Mouse (Mus musculus) left cerebral cortex, postnatal 25 days (tissue): ENCODE results near the gene Rgs12. TPM values are rescaled to one million over a fixed set of nuclear protein-coding genes. Genes with fewer than 3 reads are reported as not detected.

Experiments used
- DNase-seq, 2 experiments: peaks; one replicate each; pipeline ENCODE4 v3.0.0; 2022; ENCODE audit warnings: low spot score in 2 of 2, mixed read lengths in 1 of 2
- intact Hi-C: fragments of 180-260 bp; cut with DNase I; formaldehyde crosslinking; loops from one replicate; pipeline ENCODE4 v1.15.1; 2025
- microRNA-seq, 2 experiments: library from miRNA; unstranded; fragments of <30 nt; microRNA quantifications; one replicate each; pipeline ENCODE4 v1.2.0; 2022
- total RNA-seq, 2 experiments: library from RNA; stranded (reverse); gene quantifications; 2 replicates each; pipeline ENCODE4 v1.2.3; 2021

Rgs12 gene
- total RNA-seq, 2 experiments from 2014 or later: 52.3 to 62.3 TPM

DNA sequence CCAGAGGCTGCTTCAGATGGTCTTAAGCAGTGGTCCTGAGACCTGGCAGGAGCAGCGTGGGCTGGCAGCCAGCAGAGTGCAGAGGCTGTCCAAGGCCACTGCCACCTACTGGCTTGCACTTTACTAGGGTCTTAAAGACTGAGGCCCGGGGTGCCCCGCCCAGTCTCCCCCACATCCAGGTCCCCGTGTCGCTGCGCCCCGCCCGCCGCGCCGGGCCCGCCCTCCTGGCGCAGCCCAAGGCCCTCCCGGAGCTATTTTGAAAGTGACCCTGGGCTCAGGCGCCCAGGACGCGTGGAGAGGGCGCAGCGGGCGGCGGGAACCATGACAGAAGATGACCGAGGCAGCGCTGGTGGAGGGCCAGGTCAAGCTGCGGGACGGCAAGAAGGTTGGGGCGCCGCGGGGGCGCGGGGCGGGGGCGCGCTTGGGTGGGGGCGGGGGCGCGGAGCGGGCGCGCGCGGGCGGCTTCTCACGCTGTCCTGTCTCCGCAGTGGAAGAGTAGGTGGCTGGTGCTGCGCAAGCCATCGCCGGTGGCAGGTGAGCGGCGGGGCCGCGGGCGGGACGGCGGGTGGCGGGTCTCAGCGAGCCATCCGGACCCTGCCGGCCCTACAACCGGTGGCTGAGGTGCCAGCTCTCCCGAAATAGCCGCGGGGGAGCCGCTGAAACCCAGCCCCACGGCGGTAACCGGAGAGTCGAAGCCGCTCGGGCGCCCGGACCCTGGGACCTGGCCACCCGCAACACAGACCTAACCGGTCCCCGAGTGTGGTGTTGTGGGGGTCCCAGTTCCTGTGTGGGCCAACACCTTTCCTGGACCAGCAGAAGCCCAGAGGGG is 107.6 kb downstream of the Rgs12 start, which contains the start of gene Dok7:
Dok7 (plus strand) TSS at position 163 of the 829 bp plus-strand sequence.
- intact Hi-C loops: loop anchor here (5.0 kb wide), 1 partner anchor 75 kb away; no protein-coding TSS in a partner anchor
- peak; percentile 50 to 55 for DNase-seq

GRCm38 (mm10) chr5:35057582-35057981 is 108.3 kb downstream of the Rgs12 start:
- intact Hi-C loops: loop anchor here (5.0 kb wide), 1 partner anchor 75 kb away; no protein-coding TSS in a partner anchor
- DNase-seq: no peak

DNA sequence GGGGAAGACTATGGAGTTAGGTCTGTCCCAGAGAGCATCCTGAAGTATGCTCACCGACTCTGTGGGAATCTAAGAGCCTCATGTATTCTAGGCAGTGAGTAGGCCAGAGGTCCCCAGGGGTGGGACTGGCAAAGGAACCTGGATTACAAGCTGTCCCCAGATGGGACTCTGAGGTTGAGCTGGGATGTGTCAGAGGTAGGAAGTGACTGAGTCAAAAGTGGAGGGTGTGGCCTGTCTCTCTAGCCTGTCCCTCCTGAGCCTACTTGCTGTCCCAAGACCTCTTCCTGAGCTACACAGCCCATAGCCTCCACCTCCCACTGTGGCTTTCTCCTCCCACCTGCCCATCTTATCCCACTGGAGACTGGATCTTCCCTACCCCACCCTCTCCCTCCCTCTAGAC is 109.0 kb downstream of the Rgs12 start:
- intact Hi-C loops: loop anchor here (5.0 kb wide), 1 partner anchor 74 kb away; no protein-coding TSS in a partner anchor
- DNase-seq: no peak

DNA sequence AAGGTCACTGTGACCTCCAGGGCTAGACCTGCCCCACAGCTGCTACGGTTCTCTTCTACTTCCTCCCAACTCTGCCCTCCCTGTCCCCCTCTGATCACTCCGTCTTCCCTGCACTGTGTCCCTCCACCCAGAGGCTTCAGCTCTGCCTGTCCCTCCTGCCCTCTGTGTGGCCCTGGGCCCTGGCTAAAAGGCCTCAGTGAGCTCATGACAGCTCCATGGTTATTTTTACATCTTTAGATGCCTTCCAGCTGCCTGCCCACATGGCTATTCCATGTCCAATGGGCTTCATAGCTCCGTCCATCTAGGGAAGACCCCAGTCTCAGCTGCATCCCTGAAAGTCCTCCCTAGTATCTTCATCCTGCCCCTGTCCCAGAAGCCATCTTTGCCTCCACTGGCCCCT is 110.9 kb downstream of the Rgs12 start:
- intact Hi-C loops: no loop called here
- DNase-seq: no peak

- intact Hi-C loops: no loop called here
- DNase-seq: no peak
These were observed 120.6 kb downstream of the Rgs12 start for GRCm38 (mm10) chr5:35069841-35070240.

GRCm38 (mm10) chr5:35070314-35070713 is 121.1 kb downstream of the Rgs12 start:
- DNase-seq: no peak
- intact Hi-C loops: no loop called here

GRCm38 (mm10) chr5:35070953-35071352 is 121.7 kb downstream of the Rgs12 start:
- intact Hi-C loops: no loop called here
- peak; percentile 29 to 50 for DNase-seq

DNA sequence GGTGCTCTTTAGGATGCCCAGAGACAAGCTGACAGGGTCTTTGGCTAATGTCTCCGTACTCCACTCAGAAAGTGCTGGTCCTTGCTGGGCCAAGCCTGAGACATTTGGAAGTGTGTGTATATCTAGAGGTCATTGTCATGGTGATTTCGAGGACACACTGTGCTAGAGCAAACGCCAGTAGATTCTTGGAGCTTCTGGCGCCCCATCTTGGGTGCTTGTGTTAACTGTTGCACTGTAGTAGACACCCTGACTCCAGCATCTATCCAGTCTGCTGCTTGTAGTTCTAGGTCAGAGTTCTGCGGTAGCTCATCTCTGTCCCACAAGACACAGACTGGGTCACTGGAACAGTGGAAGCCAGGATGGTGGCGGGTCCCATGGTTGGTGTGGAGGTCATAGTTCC is 122.6 kb downstream of the Rgs12 start:
- intact Hi-C loops: no loop called here
- DNase-seq: no peak

DNA sequence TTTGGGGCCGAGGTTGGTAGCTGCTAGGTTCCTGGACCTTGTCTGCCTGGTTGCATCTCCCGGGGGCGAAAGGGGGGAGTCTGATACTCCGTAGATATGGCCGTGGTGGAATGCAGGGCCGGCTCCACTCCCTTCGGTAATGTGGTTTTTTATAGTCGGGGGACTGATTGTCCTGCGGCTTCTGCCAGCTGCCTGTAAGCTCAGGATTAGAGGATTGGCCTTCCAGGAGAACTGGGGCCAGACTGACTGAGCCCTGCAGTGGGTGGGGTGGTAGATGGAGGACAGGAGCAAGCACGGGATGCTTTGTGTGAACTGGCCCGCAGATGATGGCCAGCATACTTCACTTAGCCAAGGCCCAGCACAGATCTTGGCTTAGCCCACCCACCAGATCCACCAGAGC is 124.0 kb downstream of the Rgs12 start:
- no peak for DNase-seq
- intact Hi-C loops: no loop called here

DNA sequence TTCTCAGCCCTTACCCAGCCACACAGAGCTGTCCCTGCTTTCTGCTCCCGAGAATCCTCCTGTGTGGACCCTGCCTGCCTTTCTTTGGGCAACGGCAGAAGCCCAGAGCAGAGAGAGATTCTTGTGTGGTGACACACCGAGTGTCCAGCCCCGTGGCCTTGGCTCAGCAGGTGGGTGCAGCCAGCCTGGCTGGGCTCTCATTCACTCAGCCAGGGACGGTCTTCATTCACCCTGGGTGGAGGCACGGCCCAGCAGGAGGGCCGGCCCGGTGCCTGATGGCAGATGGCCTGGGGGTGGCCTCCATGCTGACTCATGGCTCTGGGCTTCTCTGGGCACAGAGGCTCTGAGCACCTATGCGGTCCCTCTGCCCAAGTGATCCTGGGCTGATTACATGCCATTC is 124.7 kb downstream of the Rgs12 start:
- no peak for DNase-seq
- intact Hi-C loops: no loop called here

DNA sequence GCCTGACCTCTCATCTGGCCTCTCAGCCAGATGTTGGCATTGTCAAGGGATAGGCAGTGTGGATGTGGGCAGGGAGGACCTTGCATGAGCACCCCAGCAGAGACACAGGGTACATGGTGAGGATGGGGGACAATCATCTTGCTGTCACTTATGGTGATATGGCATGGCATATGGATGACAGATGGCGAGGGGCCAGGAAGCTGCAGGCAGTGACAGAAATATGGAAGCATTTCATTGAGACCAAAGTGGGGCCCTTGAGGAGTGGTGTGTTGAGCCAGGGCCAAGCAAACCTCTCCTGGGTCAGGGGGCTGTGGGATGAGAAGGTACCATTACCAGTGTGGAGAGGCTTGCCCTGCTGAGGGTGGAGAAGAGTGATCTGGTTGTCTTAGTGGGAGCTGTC is 127.1 kb downstream of the Rgs12 start:
- intact Hi-C loops: no loop called here
- DNase-seq: no peak

GRCm38 (mm10) chr5:35079101-35079500 is 129.9 kb downstream of the Rgs12 start:
- no peak for DNase-seq
- intact Hi-C loops: no loop called here

- intact Hi-C loops: no loop called here
- DNase-seq: no peak
These were observed 135.7 kb downstream of the Rgs12 start for GRCm38 (mm10) chr5:35084913-35085312.

DNA sequence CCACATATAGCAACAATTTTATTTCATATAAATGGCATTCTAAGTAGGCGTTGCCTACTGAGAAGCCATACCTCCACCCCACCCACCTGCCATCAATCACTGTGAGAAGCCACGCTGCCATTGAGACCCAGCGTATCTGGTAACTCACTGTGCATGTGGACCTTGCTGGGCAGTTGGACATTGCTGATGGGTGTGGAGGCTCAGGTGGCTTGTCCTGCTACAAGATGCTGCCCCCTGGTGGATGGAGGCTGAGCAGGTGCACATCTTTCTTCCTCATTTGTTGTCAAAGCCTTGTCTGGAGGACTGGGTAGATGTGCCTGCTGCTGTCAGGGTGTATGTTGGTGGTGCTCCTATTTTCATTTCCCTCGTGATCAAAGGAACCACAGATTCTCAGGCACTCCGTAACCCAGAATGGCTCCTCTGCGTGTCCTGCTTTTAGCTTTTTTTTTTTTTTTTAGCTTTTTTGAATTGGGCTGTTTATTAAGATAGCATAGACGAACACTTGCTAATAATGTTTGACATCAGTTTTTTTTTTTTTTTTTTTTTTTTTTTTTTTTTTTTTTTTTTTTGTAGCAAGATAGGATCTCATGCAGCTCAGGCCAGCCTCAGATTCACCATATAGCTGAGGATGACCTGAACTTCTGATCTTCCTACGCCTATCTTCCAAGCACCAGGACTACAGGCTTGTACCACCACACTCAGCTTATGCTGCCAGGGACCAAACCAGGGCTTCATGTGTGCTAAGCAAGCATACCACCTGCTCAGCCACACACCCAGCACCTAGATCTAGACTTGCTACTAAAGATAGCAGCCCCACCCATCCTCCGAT is 139.8 kb downstream of the Rgs12 start:
- DNase-seq: peak; percentile 56 to 69
- intact Hi-C loops: no loop called here

Small RNA genes lying within 50 kb of the gene (microRNA-seq; reads per million reads assigned to microRNA genes)
- gene Mir3097: 12.9 to 17.5 reads per million in 2 experiments

Other genes with a start within 250 kb of the Rgs12 start
- 10 to 100 TPM; 79.2 to 82.5 TPM for gene Htt, start 187.7 kb upstream of the Rgs12 start, total RNA-seq
- 1 to 10 TPM; 7.6 to 8.0 TPM for gene Msantd1, start 41.4 kb upstream of the Rgs12 start, total RNA-seq
- 1 to 10 TPM; 1.1 TPM for gene Hgfac, start 92.1 kb downstream of the Rgs12 start, total RNA-seq
- 10 to 100 TPM; 19.6 to 20.0 TPM for gene Dok7, start 107.3 kb downstream of the Rgs12 start, total RNA-seq
- 100 to 1,000 TPM; 128 to 143 TPM for gene Lrpap1, start 156.3 kb downstream of the Rgs12 start, total RNA-seq